Mouse (Mus musculus) stomach, postnatal 0 days (tissue): ENCODE data around the gene Add2. TPM values are rescaled to one million over a fixed set of nuclear protein-coding genes. Genes with fewer than 3 reads are reported as not detected.
"Not testable (repeated sequence)": the region's sequence is repeated elsewhere in the genome, so short reads cannot be mapped to it uniquely, and the experiment has no call there.

Experiments used
- ATAC-seq: fragments of 200-750 bp; cut with Nextera tagmentation; 2 replicates; pipeline ENCODE4 v1.8.0; 2017; ENCODE audit not compliant: low FRiP score, low TSS enrichment
- DNase-seq: peaks from one replicate; pipeline ENCODE4 v3.0.0-alpha.2; 2016; ENCODE audit warnings: low spot score
- H3K27ac ChIP-seq: fragments of 300-500 bp; sonication (generic); replicated peaks from 2 replicates; pipeline ENCODE4 v1.5.1; 2014; ENCODE audit warnings: mild to moderate bottlenecking, control low read depth
- H3K27me3 ChIP-seq: fragments of 300-500 bp; sonication (generic); 2 replicates; pipeline ENCODE4 v1.6.1; 2014; ENCODE audit warnings: low read length; ENCODE audit not compliant: control insufficient read depth, insufficient read depth
- H3K36me3 ChIP-seq: fragments of 300-500 bp; sonication (generic); 2 replicates; pipeline ENCODE4 v1.6.1; 2014; ENCODE audit warnings: low read length, mixed read lengths; ENCODE audit not compliant: control insufficient read depth, insufficient read depth
- H3K4me1 ChIP-seq: fragments of 300-500 bp; sonication (generic); replicated peaks from 2 replicates; pipeline ENCODE4 v1.6.1; 2014; ENCODE audit warnings: antibody characterized with exemption; ENCODE audit not compliant: control insufficient read depth, insufficient read depth
- H3K4me2 ChIP-seq: fragments of 300-500 bp; sonication (generic); replicated peaks from 2 replicates; pipeline ENCODE4 v1.6.1; 2014; ENCODE audit warnings: low read depth, mild to moderate bottlenecking, control low read depth, moderate library complexity
- H3K4me3 ChIP-seq: fragments of 300-500 bp; sonication (generic); 2 replicates; pipeline ENCODE4 v1.5.1; 2014; ENCODE audit warnings: low read depth, low read length, control low read depth
- H3K9ac ChIP-seq: fragments of 300-500 bp; sonication (generic); 2 replicates; pipeline ENCODE4 v1.6.1; 2014; ENCODE audit warnings: mild to moderate bottlenecking, low read length, control low read depth, mixed read lengths
- H3K9me3 ChIP-seq: fragments of 300-500 bp; sonication (generic); 2 replicates; pipeline ENCODE4 v1.6.1; 2016; ENCODE audit warnings: low read length; ENCODE audit not compliant: control insufficient read depth
- CTCF ChIP-seq: IDR thresholded peaks from 2 replicates; pipeline ENCODE4 v1.5.1; 2016; ENCODE audit warnings: antibody characterized with exemption, low read depth, mild to moderate bottlenecking, moderate library complexity
- EP300 ChIP-seq: optimal IDR thresholded peaks from 2 replicates; pipeline ENCODE3; 2016; ENCODE audit warnings: antibody characterized with exemption
- WGBS: fragments of 180-500 bp; shearing (Covaris S2); extraction: QIAGEN DNeasy Blood & Tissue Kit; methylation state at CpG from one replicate; pipeline ENCODE4 v1.1.7; 2014; 5-methylcytosine and 5-hydroxymethylcytosine counted together
- polyA plus RNA-seq: library from polyadenylated mRNA; unstranded; fragments of >200 nt; fragmentation: Nextera tagmentation; extraction: Ambion mirVana; gene quantifications from 2 replicates; pipeline ENCODE4 v1.2.1, GENCODE M21; 2015

The Add2 gene
- polyA plus RNA-seq: 1.6 and 2.1 TPM in 2 replicates

DNA sequence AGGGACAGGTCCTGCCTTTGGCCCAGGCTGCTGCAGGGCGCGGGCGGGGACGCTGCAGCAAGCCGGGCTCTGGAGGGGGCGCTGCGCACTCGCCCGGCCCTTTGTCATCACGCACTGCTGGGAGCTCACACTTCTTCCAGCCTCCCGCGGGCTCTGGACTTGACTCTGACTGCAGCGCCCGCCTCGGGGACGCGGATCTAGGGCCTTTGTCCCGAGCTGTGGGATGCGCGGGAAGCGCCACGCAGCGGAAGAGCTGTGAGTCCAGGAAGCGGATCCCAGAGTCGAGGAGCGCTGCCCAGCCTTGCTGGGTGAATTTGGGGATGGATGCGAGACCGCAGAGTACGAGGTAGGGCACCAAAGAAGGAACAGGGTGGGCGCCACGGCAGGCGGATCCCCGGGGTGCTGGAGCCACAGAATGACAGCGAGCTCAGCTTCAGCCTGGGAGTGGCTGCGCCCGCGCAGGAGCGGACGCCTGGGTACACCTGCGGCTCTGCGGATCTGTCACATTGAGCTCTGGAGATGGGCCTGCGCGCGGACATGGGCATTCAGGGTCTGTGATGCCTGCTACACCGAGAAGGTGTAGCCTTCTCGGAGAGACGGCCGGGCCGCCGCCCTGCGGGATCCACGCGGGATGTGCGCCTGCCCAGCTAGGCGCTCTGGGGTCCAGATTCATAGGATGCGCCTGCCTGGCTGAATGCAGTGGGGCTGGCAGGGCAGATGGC is at the start of gene Add2:
TSS of gene Add2 (plus strand) at position 81 of the 722 bp plus-strand sequence.
- Histone ChIP-seq H3K9me3 (no peaks in the 10 kb centered on the region), H3K36me3 (no peaks in the 10 kb centered on the region), H3K4me2 (peak within 1 kb of the TSS; percentile 68), H3K27ac (no peak within 1 kb of the TSS), H3K9ac (peak within 1 kb of the TSS; percentile 35), H3K27me3 (peaks cover 8% of the 10 kb centered on the region; the same call in 1 of the 2 replicates), H3K4me1 (0 out of 2 replicates have a peak, but pooled peaks cover 3% of the 10 kb centered on the region), H3K4me3 (peak within 1 kb of the TSS; percentile 40)
- TF ChIP-seq EP300: no peak
- TF ChIP-seq CTCF: peak; percentile 53; the same call in 1 of the 2 replicates
- peak; percentile 61 for ATAC-seq
- WGBS: 2% methylated on average over 56 of the region's 56 CpGs
- DNase-seq: peak; percentile 27

DNA sequence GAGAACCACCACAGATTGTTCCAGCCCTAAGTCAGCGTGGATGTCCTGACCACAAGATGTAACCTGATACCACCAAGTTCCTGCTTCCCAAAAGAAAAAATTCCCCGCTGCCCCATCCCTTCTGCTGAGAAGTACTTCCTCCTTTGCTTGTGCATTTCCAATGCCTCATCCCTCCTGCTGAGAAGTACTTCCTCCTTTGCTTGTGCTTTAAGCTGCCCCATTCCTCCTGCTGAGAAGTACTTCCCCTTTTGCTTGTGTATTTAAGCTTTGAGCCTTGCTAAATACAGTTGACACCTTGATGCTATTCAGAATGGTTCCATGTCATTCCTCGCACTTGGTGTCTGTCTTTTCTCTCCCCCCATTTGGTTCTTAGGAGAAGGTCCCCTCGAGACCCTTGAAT is 49.7 kb upstream of the Add2 start:
- H3K27me3 ChIP-seq, H3K9ac ChIP-seq, H3K9me3 ChIP-seq, H3K4me2 ChIP-seq, H3K4me3 ChIP-seq, DNase-seq, ATAC-seq, H3K4me1 ChIP-seq, H3K27ac ChIP-seq, H3K36me3 ChIP-seq: not testable (repeated sequence)
- 74% methylated on average over 4 of the region's 4 CpGs for WGBS

DNA sequence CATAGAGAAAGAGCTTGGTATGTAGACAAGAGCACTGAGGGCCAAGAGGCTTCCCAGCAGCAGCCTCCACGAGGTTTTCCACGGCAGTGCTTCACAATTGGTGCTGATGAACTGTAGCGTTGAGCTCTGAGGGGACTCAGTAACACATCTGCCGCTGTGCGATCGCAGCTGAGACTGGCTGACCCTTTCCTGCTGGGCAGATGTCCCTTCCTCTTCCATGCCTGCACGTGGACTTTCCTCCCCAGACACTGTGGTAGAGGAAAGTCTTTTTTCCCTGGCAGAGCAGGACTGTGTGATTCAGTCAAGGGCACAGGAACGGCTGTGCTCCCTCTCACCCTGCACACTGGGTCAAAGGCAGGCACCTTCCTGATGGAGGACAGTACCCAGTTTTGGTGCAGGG is 44.1 kb upstream of the Add2 start:
- Histone ChIP-seq H3K4me2 (no peak overlapping the region), H3K36me3 (no peaks in the 10 kb centered on the region), H3K4me1 (no peaks in the 10 kb centered on the region), H3K27me3 (no peaks in the 10 kb centered on the region), H3K9ac (no peak overlapping the region), H3K9me3 (no peaks in the 10 kb centered on the region), H3K27ac (no peak overlapping the region), H3K4me3 (no peak overlapping the region)
- 78% methylated on average over 8 of the region's 8 CpGs for WGBS
- TF ChIP-seq EP300: no peak
- no peak for TF ChIP-seq CTCF
- DNase-seq (no peak), ATAC-seq (no peak)

DNA sequence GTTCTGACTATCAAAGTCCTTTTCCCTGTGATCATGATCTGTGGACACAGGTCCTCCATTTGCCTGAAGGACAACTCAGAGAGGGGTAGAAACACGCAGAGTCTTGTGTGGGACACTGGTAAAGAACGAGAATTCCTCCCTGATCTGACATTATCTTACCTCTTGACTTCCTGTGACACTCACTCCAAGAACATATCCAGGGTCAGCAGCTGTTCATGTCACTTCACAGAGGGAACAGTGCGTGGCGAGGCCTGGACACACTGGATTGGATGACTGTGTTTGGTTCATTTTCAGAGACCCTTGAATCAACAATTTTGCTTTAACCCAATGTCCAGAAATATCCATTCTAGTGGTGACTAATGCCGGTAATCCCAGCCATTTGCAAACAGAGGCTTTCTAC is 38.9 kb upstream of the Add2 start:
- not testable (repeated sequence) for H3K9ac ChIP-seq, H3K4me2 ChIP-seq, H3K9me3 ChIP-seq, H3K36me3 ChIP-seq, H3K4me1 ChIP-seq, H3K4me3 ChIP-seq, DNase-seq, ATAC-seq, H3K27me3 ChIP-seq, H3K27ac ChIP-seq
- WGBS: 76% methylated on average over 4 of the region's 5 CpGs

DNA sequence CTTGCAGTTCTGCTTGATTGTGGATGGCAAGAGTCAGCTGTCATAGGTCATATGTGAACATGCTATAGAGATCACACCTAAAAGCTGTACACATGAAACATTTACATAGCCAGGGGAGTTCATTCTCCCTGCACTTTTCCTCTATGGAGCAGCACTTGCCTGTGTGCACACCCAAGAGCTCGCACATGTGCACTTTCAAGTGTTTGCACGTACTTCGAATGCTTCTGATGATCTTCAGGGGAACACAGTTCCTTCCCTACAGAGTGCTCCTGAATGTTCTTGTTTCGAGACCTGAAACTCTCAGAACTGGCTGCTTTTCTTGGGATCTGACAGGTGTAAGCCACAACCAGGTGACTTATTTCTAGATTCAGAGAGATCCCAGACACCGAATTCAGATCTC is 37.7 kb upstream of the Add2 start:
- not testable (repeated sequence) for DNase-seq, H3K9ac ChIP-seq, ATAC-seq, H3K9me3 ChIP-seq, H3K4me1 ChIP-seq, H3K27me3 ChIP-seq, H3K36me3 ChIP-seq, H3K4me2 ChIP-seq, H3K27ac ChIP-seq, H3K4me3 ChIP-seq
- WGBS: 67% methylated on average over 5 of the region's 5 CpGs

DNA sequence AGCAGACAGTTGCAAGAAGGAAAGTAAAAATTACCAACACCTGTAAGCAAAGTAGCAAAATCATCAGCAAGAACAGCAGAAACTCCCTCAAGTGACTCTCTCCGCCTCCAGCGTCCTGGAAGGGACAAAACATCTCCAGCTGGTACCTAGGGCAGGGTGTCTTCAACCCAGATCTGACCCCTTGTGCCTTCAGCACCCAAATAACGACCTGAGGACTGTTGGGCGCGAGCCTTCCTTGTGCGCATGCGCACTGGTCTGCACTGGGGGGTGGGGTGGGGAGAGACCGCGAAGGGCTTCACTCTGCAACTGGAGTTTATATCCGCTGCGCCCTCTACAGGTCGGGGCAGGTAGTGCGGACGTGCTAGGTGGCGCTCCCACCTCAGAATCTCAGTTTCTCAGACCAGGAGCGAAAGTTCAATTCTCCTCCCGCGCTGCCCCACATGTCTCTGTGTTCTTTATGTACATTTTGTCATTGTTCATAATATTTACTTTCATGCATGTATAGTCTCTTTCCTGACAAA is 25.0 kb upstream of the Add2 start:
- Histone ChIP-seq H3K9me3 (no peaks in the 10 kb centered on the region), H3K36me3 (no peaks in the 10 kb centered on the region), H3K4me1 (no peaks in the 10 kb centered on the region), H3K9ac (no peak overlapping the region), H3K4me2 (no peak overlapping the region), H3K27ac (no peak overlapping the region), H3K4me3 (no peak overlapping the region), H3K27me3 (no peaks in the 10 kb centered on the region)
- peak; percentile 25 for DNase-seq
- TF ChIP-seq CTCF (peak; percentile 63), EP300 (no peak)
- 72% methylated on average over 18 of the region's 18 CpGs for WGBS
- no peak for ATAC-seq
